Mouse (Mus musculus): ENCODE results near the gene Etfa. TPM values are rescaled to one million over a fixed set of nuclear protein-coding genes. Genes with fewer than 3 reads are reported as not detected.

The Etfa gene
- polyA plus RNA-seq, 1 experiment from 2014 or later = 187 TPM

GRCm38 (mm10) chr9:55539661-55540390 is 27.8 kb upstream of the Etfa start:
- Histone ChIP-seq H3K27me3 (ENCODE audit: control insufficient read depth, insufficient read depth, low read length) (peaks cover 41% of the 10 kb centered on the region), H3K9me3 (replicated peaks; ENCODE audit: control insufficient read depth, low read length) (no peaks in the 10 kb centered on the region), H3K4me2 (ENCODE audit: low read depth, low read length) (peak overlapping the region; percentile 29), H3K4me3 (ENCODE audit: low read depth, low read length) (peak overlapping the region; percentile 24), H3K9ac (replicated peaks; ENCODE audit: low read length) (peak overlapping the region; percentile 26), H3K4me1 (ENCODE audit: control insufficient read depth, insufficient read depth, low read length) (peaks cover 6% of the 10 kb centered on the region), H3K36me3 (replicated peaks; ENCODE audit: control insufficient read depth, insufficient read depth, low read depth, low read length) (no peaks in the 10 kb centered on the region), H3K27ac (replicated peaks; ENCODE audit: low read depth, low read length) (no peak overlapping the region)
- peak; percentile 56 for DNase-seq (ENCODE audit: low spot score)
- ATAC-seq (replicated peaks; ENCODE audit: insufficient number of reproducible peaks, low FRiP score, low TSS enrichment, low read depth) = no peak
- 2% methylated on average over 31 of the region's 31 CpGs for WGBS

- WGBS = 0% methylated on average over 1 of the region's 1 CpGs
- Histone ChIP-seq H3K9me3 (replicated peaks; ENCODE audit: control insufficient read depth, low read length) (no peaks in the 10 kb centered on the region), H3K27me3 (ENCODE audit: control insufficient read depth, insufficient read depth, low read length) (peaks cover 36% of the 10 kb centered on the region), H3K27ac (replicated peaks; ENCODE audit: low read depth, low read length) (no peak overlapping the region), H3K36me3 (replicated peaks; ENCODE audit: control insufficient read depth, insufficient read depth, low read depth, low read length) (no peaks in the 10 kb centered on the region), H3K4me1 (ENCODE audit: control insufficient read depth, insufficient read depth, low read length) (peaks cover 6% of the 10 kb centered on the region), H3K4me2 (ENCODE audit: low read depth, low read length) (no peak overlapping the region), H3K9ac (replicated peaks; ENCODE audit: low read length) (no peak overlapping the region), H3K4me3 (ENCODE audit: low read depth, low read length) (peak overlapping the region; percentile 3; the same call in 1 of the 2 replicates)
- DNase-seq (ENCODE audit: low spot score) (no peak), ATAC-seq (replicated peaks; ENCODE audit: insufficient number of reproducible peaks, low FRiP score, low TSS enrichment, low read depth) (no peak)
Observed at GRCm38 (mm10) chr9:55539006-55539405, 27.0 kb upstream of the Etfa start.

- H3K4me1 ChIP-seq (ENCODE audit: control insufficient read depth, insufficient read depth, low read length) = peaks cover 6% of the 10 kb centered on the region
- H3K4me2 ChIP-seq (ENCODE audit: low read depth, low read length) = peak within 1 kb of the TSS; percentile 29; the same call in 1 of the 2 replicates
- H3K36me3 ChIP-seq (replicated peaks; ENCODE audit: control insufficient read depth, insufficient read depth, low read depth, low read length) = no peaks in the 10 kb centered on the region
- H3K27ac ChIP-seq (replicated peaks; ENCODE audit: low read depth, low read length) = no peak within 1 kb of the TSS
- no peaks in the 10 kb centered on the region for H3K9me3 ChIP-seq (replicated peaks; ENCODE audit: control insufficient read depth, low read length)
- WGBS = 8% methylated on average over 4 of the region's 4 CpGs
- ATAC-seq (replicated peaks; ENCODE audit: insufficient number of reproducible peaks, low FRiP score, low TSS enrichment, low read depth) (no peak), DNase-seq (ENCODE audit: low spot score) (no peak)
- H3K9ac ChIP-seq (replicated peaks; ENCODE audit: low read length) = peak within 1 kb of the TSS; percentile 26
- H3K4me3 ChIP-seq (ENCODE audit: low read depth, low read length) = peak within 1 kb of the TSS; percentile 24
- peaks cover 31% of the 10 kb centered on the region for H3K27me3 ChIP-seq (ENCODE audit: control insufficient read depth, insufficient read depth, low read length)
Observed at GRCm38 (mm10) chr9:55538377-55538776, 26.3 kb upstream of the Etfa start, which contains the start of gene Isl2. Gene Isl2, plus strand, starts transcription at chr9:55538672.

DNA sequence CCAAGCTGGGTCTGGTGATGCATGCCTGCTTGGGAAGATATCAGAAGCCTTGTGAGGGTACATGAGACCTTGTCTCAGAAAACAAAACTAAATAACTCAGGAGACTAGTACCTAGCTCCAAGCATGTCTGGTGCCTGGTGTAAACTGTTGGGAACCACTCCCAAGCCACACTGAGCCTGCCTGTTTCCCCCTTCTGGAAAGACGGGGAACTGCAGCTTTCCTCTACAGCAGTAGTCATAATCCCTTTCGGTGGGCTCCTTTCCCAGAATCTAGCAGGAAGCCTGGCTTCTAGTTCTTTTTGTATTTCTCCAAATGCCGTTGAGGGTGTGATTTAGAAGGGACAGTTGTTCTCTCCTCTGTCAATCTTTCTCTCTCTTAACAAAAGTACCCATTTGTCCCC is 23.9 kb upstream of the Etfa start:
- H3K36me3 ChIP-seq (replicated peaks; ENCODE audit: control insufficient read depth, insufficient read depth, low read depth, low read length) = no peaks in the 10 kb centered on the region
- 26% methylated on average over 3 of the region's 3 CpGs for WGBS

DNA sequence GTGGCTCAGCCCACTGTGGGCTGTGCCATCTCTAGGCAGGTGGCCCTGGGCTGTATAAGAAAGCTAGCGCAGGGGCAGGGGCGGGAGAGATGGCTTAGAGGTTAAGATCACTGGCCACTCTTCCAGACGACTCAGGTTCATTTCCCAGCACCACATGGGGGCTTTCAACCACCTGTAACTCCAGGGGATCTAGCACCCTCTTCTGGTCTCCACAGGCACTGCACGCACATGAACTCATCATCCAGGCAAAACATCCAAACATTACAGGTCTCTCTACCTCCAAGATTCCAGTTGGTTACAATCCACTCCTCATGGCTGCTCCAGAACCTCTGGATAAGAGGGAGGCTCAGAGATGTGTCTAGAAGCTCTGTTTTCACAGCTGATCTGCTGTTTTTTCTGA is 13.7 kb upstream of the Etfa start:
- 41% methylated on average over 4 of the region's 4 CpGs for WGBS

More for the DNA sequence above, 23.9 kb upstream of the Etfa start:
- H3K27ac ChIP-seq (replicated peaks; ENCODE audit: low read depth, low read length) = no peak overlapping the region
- no peaks in the 10 kb centered on the region for H3K9me3 ChIP-seq (replicated peaks; ENCODE audit: control insufficient read depth, low read length)
- no peaks in the 10 kb centered on the region for H3K4me1 ChIP-seq (ENCODE audit: control insufficient read depth, insufficient read depth, low read length)
- no peak overlapping the region for H3K9ac ChIP-seq (replicated peaks; ENCODE audit: low read length)
- DNase-seq (ENCODE audit: low spot score) = peak; percentile 76
- ATAC-seq (replicated peaks; ENCODE audit: insufficient number of reproducible peaks, low FRiP score, low TSS enrichment, low read depth) = no peak
- no peak overlapping the region for H3K4me2 ChIP-seq (ENCODE audit: low read depth, low read length)
- H3K27me3 ChIP-seq (ENCODE audit: control insufficient read depth, insufficient read depth, low read length) = peaks cover 17% of the 10 kb centered on the region
- H3K4me3 ChIP-seq (ENCODE audit: low read depth, low read length) = no peak overlapping the region

DNA sequence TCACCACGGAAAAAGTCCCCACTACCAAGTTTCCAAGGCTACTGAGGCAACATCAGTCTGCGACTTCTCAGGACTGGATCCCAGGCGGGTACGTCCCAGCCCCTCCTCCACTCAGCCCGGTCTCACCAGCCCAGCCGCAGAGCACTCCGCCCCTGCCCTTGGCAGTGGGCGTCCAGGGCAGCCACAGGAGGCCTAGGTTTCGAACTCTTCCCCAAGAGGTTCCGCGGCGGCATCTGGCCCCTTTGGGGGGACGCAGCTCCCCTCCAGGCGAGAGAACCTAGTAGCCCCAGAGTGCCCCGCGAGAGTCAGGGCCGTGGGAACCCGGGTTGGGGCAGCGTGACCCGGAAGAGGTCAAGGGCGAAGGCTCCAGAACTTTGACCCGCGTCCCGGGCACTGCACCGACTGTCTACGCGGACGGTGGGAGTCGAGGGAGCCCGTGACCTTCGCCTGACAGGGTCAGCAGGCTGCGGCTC is 486 bp downstream of the Etfa start:
- peak; percentile 72 for ATAC-seq (replicated peaks; ENCODE audit: insufficient number of reproducible peaks, low FRiP score, low TSS enrichment, low read depth)
- Histone ChIP-seq H3K4me1 (ENCODE audit: control insufficient read depth, insufficient read depth, low read length) (no peaks in the 10 kb centered on the region), H3K36me3 (replicated peaks; ENCODE audit: control insufficient read depth, insufficient read depth, low read depth, low read length) (no peaks in the 10 kb centered on the region), H3K9me3 (replicated peaks; ENCODE audit: control insufficient read depth, low read length) (no peaks in the 10 kb centered on the region), H3K4me3 (ENCODE audit: low read depth, low read length) (peak overlapping the region; percentile 86), H3K27ac (replicated peaks; ENCODE audit: low read depth, low read length) (peak overlapping the region; percentile 78), H3K27me3 (ENCODE audit: control insufficient read depth, insufficient read depth, low read length) (no peaks in the 10 kb centered on the region), H3K4me2 (ENCODE audit: low read depth, low read length) (peak overlapping the region; percentile 77), H3K9ac (replicated peaks; ENCODE audit: low read length) (peak overlapping the region; percentile 86)
- peak; percentile 63 for DNase-seq (ENCODE audit: low spot score)
- WGBS = 0% methylated on average over 32 of the region's 32 CpGs

More for the DNA sequence above, 13.7 kb upstream of the Etfa start:
- Histone ChIP-seq H3K36me3 (replicated peaks; ENCODE audit: control insufficient read depth, insufficient read depth, low read depth, low read length) (no peaks in the 10 kb centered on the region), H3K27me3 (ENCODE audit: control insufficient read depth, insufficient read depth, low read length) (no peaks in the 10 kb centered on the region), H3K9ac (replicated peaks; ENCODE audit: low read length) (no peak overlapping the region), H3K4me1 (ENCODE audit: control insufficient read depth, insufficient read depth, low read length) (no peaks in the 10 kb centered on the region), H3K4me2 (ENCODE audit: low read depth, low read length) (no peak overlapping the region), H3K27ac (replicated peaks; ENCODE audit: low read depth, low read length) (no peak overlapping the region), H3K4me3 (ENCODE audit: low read depth, low read length) (no peak overlapping the region), H3K9me3 (replicated peaks; ENCODE audit: control insufficient read depth, low read length) (no peaks in the 10 kb centered on the region; the same call in 1 of the 2 replicates)
- ATAC-seq (replicated peaks; ENCODE audit: insufficient number of reproducible peaks, low FRiP score, low TSS enrichment, low read depth) (no peak), DNase-seq (ENCODE audit: low spot score) (no peak)

DNA sequence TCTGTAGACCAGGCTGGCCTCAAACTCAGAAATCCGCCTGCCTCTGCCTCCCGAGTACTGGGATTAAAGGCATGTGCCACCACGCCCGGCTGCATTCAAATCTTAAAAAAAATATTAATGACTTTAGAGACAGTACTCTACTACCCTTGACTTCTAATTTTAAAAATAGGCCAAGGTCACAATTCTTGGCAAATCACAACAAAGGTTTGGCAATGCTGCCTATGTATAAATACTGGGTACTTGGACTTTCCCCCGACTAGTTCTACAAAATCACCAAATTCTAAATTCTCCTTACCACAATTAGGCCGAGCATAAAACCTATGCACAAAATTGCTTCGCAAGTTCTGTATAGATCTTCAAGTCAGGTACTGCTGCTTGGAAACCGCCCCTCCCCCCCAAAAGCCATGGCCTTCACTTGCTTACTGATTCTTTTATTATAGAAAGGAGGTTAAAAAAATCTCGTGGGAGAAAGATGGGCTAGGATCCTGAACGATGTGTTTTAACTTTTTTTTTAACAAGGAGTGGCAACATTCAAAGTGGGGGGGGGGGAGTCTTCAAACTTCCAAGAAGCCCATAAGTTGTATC is 1.3 kb downstream of the Etfa start:
- H3K4me3 ChIP-seq (ENCODE audit: low read depth, low read length) = no peak overlapping the region
- H3K27me3 ChIP-seq (ENCODE audit: control insufficient read depth, insufficient read depth, low read length) = no peaks in the 10 kb centered on the region
- DNase-seq (ENCODE audit: low spot score) (no peak), ATAC-seq (replicated peaks; ENCODE audit: insufficient number of reproducible peaks, low FRiP score, low TSS enrichment, low read depth) (no peak)
- no peaks in the 10 kb centered on the region for H3K9me3 ChIP-seq (replicated peaks; ENCODE audit: control insufficient read depth, low read length)
- H3K4me2 ChIP-seq (ENCODE audit: low read depth, low read length) = peak overlapping the region; percentile 77; the same call in 1 of the 2 replicates
- H3K36me3 ChIP-seq (replicated peaks; ENCODE audit: control insufficient read depth, insufficient read depth, low read depth, low read length) = no peaks in the 10 kb centered on the region
- H3K9ac ChIP-seq (replicated peaks; ENCODE audit: low read length) = no peak overlapping the region
- H3K4me1 ChIP-seq (ENCODE audit: control insufficient read depth, insufficient read depth, low read length) = no peaks in the 10 kb centered on the region
- H3K27ac ChIP-seq (replicated peaks; ENCODE audit: low read depth, low read length) = no peak overlapping the region
- 84% methylated on average over 10 of the region's 10 CpGs for WGBS

DNA sequence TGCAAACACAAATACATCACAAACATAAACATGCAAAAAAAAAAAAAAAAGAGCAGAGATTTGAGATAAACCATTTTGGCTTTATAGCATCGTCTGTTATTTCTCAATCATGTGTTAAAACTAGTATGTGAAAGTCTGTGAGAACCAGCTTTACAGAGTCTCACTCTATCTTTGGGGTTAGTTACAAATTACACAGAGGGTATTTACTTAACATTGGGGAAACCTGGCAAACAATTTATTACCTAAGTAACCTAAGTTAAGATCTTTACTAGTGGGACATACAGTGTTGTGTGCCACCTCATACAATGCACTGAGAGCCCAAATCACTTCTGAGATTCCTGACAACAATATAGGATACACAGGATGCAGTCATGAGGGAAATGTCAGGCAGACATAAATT is 2.3 kb downstream of the Etfa start:
- no peaks in the 10 kb centered on the region for H3K27me3 ChIP-seq (ENCODE audit: control insufficient read depth, insufficient read depth, low read length)
- no peaks in the 10 kb centered on the region for H3K4me1 ChIP-seq (ENCODE audit: control insufficient read depth, insufficient read depth, low read length)
- no peak overlapping the region for H3K4me2 ChIP-seq (ENCODE audit: low read depth, low read length)
- H3K9ac ChIP-seq (replicated peaks; ENCODE audit: low read length) = no peak overlapping the region
- no peaks in the 10 kb centered on the region for H3K9me3 ChIP-seq (replicated peaks; ENCODE audit: control insufficient read depth, low read length)
- ATAC-seq (replicated peaks; ENCODE audit: insufficient number of reproducible peaks, low FRiP score, low TSS enrichment, low read depth) (no peak), DNase-seq (ENCODE audit: low spot score) (no peak)
- 80% methylated on average over 1 of the region's 1 CpGs for WGBS
- H3K36me3 ChIP-seq (replicated peaks; ENCODE audit: control insufficient read depth, insufficient read depth, low read depth, low read length) = no peaks in the 10 kb centered on the region
- no peak overlapping the region for H3K27ac ChIP-seq (replicated peaks; ENCODE audit: low read depth, low read length)
- H3K4me3 ChIP-seq (ENCODE audit: low read depth, low read length) = no peak overlapping the region

All from embryonic facial prominence, embryonic 11.5 days (tissue).